Mouse (Mus musculus) spleen, adult 2 months (tissue): ENCODE results near the gene Gm9837. TPM values are rescaled to one million over a fixed set of nuclear protein-coding genes. Genes with fewer than 3 reads are reported as not detected.
A peak's percentile ranks its signal among the peaks of the same experiment; 100 is the strongest.

ENCODE experiments used
- DNase-seq, 2 experiments: peaks; one replicate each; pipeline versions ENCODE4 v3.0.0 to v3.0.0-alpha.2; 2012 to 2021; ENCODE audit warnings: low spot score in 2 of 2, low read depth in 1 of 2
- H3K27ac ChIP-seq: fragments of 200-500 bp; 2 replicates; pipeline ENCODE4 v1.5.1; 2012; ENCODE audit warnings: low read length, inconsistent platforms; ENCODE audit not compliant: insufficient read depth
- H3K27me3 ChIP-seq: fragments of 200-500 bp; 2 replicates; pipeline ENCODE4 v1.6.1; 2012; ENCODE audit warnings: mild to moderate bottlenecking, moderate library complexity, low read length, inconsistent platforms; ENCODE audit not compliant: control insufficient read depth, insufficient read depth
- H3K36me3 ChIP-seq: fragments of 200-500 bp; 2 replicates; pipeline ENCODE4 v1.6.1; 2012; ENCODE audit warnings: mild to moderate bottlenecking, low read length, inconsistent platforms; ENCODE audit not compliant: control insufficient read depth, insufficient read depth
- H3K4me1 ChIP-seq: fragments of 200-500 bp; 2 replicates; pipeline ENCODE4 v1.6.1; 2011; ENCODE audit warnings: inconsistent platforms; ENCODE audit not compliant: control insufficient read depth, insufficient read depth, insufficient read length
- H3K4me3 ChIP-seq: fragments of 200-500 bp; 2 replicates; pipeline ENCODE4 v1.5.1; 2011; ENCODE audit warnings: mild to moderate bottlenecking, inconsistent platforms; ENCODE audit not compliant: insufficient read depth, insufficient read length; ENCODE audit errors: extremely low read depth
- CTCF ChIP-seq: fragments of 200-500 bp; IDR thresholded peaks from 2 replicates; pipeline ENCODE4 v1.5.1; 2011; ENCODE audit warnings: mild to moderate bottlenecking, inconsistent platforms; ENCODE audit not compliant: insufficient read depth, insufficient read length, insufficient replicate concordance; ENCODE audit errors: extremely low read depth
- POLR2A ChIP-seq: fragments of 200-500 bp; IDR thresholded peaks from 2 replicates; pipeline ENCODE4 v1.6.1; 2011; ENCODE audit warnings: low read depth, low read length, inconsistent platforms
- WGBS: fragments of 180-500 bp; shearing (Covaris S2); methylation state at CpG from one replicate; pipeline ENCODE4 v1.1.7; 2018; 5-methylcytosine and 5-hydroxymethylcytosine counted together
- polyA plus RNA-seq: library from polyadenylated mRNA; depleted of rRNA; stranded (reverse); fragments of >200 nt; gene quantifications from 2 replicates; pipeline ENCODE4 v1.2.3, GENCODE M21; 2012

Gene Gm9837
- polyA plus RNA-seq, 1 experiment = not detected

DNA sequence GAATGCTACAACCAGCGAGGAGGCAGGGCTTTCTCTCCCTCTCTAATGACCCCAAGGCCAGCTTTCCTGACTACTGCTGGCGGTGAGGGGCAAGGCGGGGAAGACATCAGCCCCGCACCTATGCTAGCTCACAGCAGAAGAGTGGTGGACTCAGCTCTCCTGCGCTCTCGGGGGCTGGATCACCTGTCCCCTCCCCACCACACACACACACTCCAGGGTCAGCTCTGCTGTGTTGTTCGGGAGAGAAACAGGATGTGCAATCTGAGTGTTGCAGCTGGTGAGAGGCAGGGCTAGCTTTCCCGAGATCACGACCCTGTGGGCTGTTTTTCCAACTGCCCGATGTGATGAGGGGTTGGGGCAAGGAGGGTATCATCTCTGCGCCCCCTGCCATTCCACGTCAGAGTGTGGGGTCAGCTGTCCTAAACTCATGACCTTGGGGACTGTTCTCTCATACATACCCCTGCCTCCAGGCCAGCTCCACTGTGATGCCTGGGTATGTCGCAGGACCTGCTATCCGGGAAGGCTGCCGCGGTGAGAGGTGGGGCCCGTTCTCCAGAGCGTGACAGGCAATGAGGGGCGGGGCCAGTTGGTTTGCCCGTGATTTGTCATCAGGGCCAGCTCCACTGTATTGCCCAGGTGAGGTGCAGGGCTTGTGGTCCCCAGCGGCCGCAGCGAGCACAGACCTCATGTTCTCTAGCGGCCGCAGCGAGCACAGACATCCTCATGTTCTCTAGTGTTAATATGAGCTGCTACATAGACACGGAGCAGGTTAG, 16.7 kb upstream of the Gm9837 start:
- H3K27me3 ChIP-seq = peaks cover 2% of the 10 kb centered on the region; the same call in 1 of the 2 replicates
- 21% methylated on average over 27 of the region's 27 CpGs for WGBS
- H3K27ac ChIP-seq = no peak overlapping the region
- H3K4me1 ChIP-seq = no peaks in the 10 kb centered on the region
- H3K4me3 ChIP-seq = no peak overlapping the region
- no peak for TF ChIP-seq POLR2A
- no peak for TF ChIP-seq CTCF
- H3K36me3 ChIP-seq = no peaks in the 10 kb centered on the region
- peak in 1 of 2 experiments; percentile 8 for DNase-seq

DNA sequence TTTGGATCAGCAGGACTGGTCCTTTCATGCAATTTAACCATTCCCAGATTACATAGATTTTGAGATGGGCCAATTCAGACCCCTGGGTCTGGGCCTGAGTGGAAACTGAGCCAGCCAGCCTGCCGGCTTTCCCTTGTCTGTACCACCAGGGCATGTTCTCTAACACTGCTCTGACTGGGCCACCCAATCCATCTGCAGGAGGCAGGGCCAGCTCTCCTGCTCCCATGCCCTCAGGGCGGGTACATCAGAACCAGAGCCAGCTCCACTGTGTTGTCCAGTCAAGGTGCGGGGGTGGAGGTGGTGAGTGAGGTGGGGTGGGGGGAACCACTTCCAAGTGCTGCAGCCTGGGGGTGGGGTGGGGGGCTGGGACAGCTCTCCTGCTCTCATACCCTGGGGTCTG, 16.1 kb upstream of the Gm9837 start:
- no peak for DNase-seq
- H3K27ac ChIP-seq = no peak overlapping the region
- no peaks in the 10 kb centered on the region for H3K4me1 ChIP-seq
- no peak for TF ChIP-seq POLR2A
- no peak for TF ChIP-seq CTCF
- H3K36me3 ChIP-seq = no peaks in the 10 kb centered on the region
- H3K4me3 ChIP-seq = no peak overlapping the region
- peaks cover 2% of the 10 kb centered on the region; the same call in 1 of the 2 replicates for H3K27me3 ChIP-seq
- 92% methylated on average over 3 of the region's 3 CpGs for WGBS

DNA sequence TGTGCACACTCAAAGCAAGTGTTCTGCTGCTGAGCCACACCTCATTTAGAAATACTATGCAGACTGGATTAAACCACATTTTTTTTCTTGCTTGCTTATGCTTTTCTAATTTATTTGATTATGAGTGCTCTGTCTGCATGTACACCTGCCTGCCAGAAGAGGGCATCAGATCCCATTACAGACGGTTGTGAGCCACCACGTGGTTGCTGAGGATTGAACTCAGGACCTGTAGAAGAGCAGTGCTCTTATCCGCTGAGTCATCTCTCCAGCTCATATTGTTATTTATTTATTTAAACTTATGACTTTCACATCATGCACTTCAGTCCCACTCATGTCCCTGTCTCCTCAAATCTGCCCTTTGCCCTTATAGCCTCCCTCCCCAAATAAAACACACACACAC, 15.4 kb upstream of the Gm9837 start:
- H3K27ac ChIP-seq = no peak overlapping the region
- H3K27me3 ChIP-seq = peaks cover 2% of the 10 kb centered on the region; the same call in 1 of the 2 replicates
- 46% methylated on average over 3 of the region's 3 CpGs for WGBS
- no peak for TF ChIP-seq POLR2A
- TF ChIP-seq CTCF = no peak
- H3K36me3 ChIP-seq = no peaks in the 10 kb centered on the region
- H3K4me1 ChIP-seq = no peaks in the 10 kb centered on the region
- DNase-seq = no peak
- no peak overlapping the region for H3K4me3 ChIP-seq

DNA sequence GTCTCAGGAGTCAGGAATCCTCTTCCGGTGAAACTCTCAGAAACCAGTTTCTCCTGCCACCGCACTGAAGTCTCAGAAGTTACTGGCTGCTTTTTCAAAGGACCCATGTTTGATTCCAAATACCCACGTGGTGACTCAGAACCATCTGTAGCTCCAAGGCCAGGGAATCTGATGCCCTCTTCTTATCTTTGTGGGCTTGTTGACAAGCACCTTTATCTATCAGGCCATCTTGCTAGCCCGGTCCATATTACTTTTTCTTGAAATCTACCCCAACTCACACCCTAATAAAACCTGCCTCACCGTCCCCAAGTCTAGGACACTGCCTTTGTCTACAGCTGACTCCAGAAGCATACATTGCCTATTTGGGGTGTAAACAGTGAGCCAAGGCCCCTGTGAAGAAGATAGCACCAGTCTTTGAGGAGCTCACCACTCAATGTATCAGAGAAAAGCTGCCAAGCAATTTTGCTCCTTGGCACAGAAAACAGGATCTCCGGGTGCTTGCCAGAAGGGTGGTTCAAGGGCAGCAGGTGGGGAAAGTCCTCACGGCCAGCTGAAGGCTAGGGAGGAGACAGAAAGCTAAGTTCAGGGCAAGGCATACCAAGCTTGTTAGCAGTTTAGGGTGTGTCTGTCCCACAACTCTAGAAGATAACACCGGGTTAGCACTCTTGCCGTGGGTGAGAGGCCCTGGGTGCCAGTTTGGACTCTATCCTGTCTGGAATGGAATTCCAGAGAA, 13.0 kb upstream of the Gm9837 start:
- DNase-seq = no peak
- H3K27me3 ChIP-seq = peaks cover 18% of the 10 kb centered on the region
- no peak overlapping the region for H3K27ac ChIP-seq
- H3K4me3 ChIP-seq = no peak overlapping the region
- H3K4me1 ChIP-seq = peaks cover 13% of the 10 kb centered on the region
- no peaks in the 10 kb centered on the region for H3K36me3 ChIP-seq
- TF ChIP-seq POLR2A (no peak), CTCF (no peak)
- WGBS = 74% methylated on average over 9 of the region's 9 CpGs

DNA sequence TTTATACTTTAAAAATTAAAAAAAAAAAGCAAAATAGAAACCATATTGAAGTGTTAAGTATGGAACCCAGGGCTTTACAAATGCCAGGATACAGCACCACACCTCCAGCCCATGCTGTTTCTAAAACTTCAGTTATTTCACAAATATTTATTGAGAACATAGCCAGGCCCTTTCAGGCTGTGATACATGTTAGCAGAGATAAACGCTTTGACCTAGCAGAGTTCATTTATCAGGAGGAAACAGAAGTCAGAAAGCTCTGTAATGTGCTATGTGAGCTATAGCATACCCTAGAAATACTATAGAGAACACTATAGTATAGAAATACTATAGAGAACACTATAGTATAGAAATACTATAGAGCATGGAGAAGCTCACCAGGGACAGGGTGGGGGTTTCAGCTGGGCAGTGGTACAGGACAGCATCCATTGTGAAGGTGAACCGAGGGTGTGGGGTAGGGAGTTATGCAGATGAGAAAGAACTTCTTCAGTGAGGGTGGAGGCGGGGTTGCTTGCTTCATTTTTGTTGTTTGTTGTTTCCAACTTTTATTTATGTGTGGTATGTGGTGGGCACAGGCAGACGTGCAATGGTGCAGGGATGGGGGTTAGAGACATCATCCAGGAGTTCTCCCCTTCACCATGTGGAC, 10.9 kb upstream of the Gm9837 start:
- peaks cover 21% of the 10 kb centered on the region for H3K27me3 ChIP-seq
- TF ChIP-seq CTCF = no peak
- no peak for TF ChIP-seq POLR2A
- DNase-seq = no peak
- H3K4me3 ChIP-seq = no peak overlapping the region
- H3K27ac ChIP-seq = peak overlapping the region; percentile 27; the same call in 1 of the 2 replicates
- no peaks in the 10 kb centered on the region for H3K36me3 ChIP-seq
- 73% methylated on average over 4 of the region's 4 CpGs for WGBS
- H3K4me1 ChIP-seq = peaks cover 13% of the 10 kb centered on the region

DNA sequence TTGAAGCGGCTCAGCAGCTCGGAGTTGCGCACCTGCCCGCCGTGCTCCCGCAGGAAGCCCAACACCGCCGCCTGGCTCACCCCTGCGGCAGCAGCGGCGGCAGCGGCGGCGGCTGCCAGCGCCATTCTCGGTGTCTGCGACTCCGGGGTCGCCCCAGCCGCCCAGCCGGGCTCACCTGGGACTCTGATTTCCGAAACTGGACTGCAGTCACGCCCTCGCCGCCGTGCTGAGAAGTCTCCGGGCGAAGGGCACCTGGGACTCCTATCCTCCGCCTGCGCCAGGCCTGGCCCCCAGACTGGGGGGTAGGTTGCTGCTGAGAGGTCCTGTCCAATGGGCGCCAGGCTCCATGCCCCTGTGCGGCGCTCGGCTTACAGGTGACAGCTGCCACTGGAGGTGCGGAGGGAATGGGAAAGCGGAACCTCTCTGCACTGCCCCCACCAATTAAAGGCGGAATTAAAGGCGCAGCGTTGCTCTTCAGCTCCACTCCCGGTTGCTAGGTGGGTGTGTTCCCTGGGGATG, 9.6 kb upstream of the Gm9837 start, which contains the start of the genes Gm9945 and Sowaha:
Gm9945 (plus strand) TSS at position 384 of the 519 bp plus-strand sequence.
Sowaha (minus strand) TSS at position 492 of the 519 bp plus-strand sequence.
- no peak for DNase-seq
- Histone ChIP-seq H3K27me3 (peaks cover 21% of the 10 kb centered on the region), H3K27ac (peak within 1 kb of the TSS; percentile 51; the same call in 1 of the 2 replicates), H3K36me3 (no peaks in the 10 kb centered on the region), H3K4me1 (peaks cover 13% of the 10 kb centered on the region), H3K4me3 (peak within 1 kb of the TSS; percentile 55)
- TF ChIP-seq POLR2A (no peak), CTCF (no peak)
- WGBS = 2% methylated on average over 40 of the region's 40 CpGs
